Mouse (Mus musculus) adrenal gland, adult 8-10 months (tissue): ENCODE measurements around the gene Epop. TPM values are rescaled to one million over a fixed set of nuclear protein-coding genes. Genes with fewer than 3 reads are reported as not detected.

Experiments used
- DNase-seq: peaks from one replicate; pipeline ENCODE4 v3.0.0; 2022
- microRNA-seq, 2 experiments: library from miRNA; unstranded; fragments of <30 nt; microRNA quantifications; one replicate each; pipeline ENCODE4 v1.2.0; 2022
- total RNA-seq, 4 experiments: library from RNA; stranded (reverse); gene quantifications; 2 replicates each; pipeline ENCODE4 v1.2.4; 2022

Epop gene
- total RNA-seq, 4 experiments from 2014 or later, result 2.1 to 5.4 (median 4.0) TPM

DNA sequence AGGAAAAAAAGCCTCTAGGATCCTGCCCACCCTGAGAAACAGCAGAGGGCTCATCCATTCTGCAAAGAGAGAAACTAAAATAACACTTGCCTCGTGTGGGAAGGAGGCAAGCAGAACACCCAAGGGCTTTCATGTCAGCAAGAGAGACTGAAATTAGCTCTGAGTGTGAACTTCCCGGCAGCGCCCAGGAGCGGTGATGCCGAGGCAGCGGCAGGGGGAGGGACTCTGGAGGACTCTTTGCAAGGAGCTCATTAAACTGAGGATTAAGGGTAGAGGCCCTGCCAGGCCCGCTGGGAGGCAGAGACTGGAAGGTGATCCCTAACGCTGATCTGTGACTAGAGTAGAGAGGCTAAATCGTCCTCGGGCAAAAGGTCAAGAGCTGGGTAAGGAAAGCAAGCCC, 40.3 kb downstream of the Epop start:
- DNase-seq, result no peak

DNA sequence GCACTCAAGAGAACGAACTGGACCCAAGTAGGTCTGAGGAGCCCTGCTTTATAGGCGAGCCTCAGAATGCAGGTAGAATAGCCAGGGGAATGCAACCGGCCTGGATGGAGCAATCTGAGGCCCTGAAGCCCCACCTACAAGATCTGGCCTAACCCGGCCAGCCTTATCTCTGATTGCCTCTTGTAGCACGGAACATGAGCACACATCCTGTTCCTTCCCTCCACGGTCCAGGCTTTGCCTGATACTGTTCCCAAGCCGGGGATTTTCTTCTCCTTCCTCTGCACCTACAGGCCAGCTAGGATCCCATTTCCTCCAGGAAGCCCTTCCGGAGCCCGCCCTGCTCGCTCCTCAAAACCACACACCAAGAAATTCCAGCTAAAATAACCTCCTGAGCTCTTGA, 43.6 kb downstream of the Epop start:
- DNase-seq, result no peak

DNA sequence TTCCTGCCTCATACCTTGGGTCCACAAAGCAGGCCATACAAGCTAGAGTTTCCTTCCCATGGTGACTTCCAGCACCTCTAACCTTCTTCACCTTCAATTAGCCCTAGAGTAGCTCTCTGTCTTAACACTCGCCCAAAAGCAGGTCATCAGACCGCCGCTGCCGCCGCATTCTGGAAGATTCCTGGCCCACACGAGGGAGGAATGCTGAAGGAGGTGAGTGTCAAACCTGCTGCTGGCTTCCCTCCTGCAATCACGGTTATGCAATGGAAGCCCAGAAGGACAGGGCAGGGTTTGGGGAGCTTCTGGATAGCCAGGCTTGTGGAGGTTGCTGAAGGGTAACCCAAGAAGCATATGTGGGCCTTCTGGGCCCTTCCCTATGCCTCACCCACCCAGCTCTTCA, 45.0 kb downstream of the Epop start:
- DNase-seq, result no peak

DNA sequence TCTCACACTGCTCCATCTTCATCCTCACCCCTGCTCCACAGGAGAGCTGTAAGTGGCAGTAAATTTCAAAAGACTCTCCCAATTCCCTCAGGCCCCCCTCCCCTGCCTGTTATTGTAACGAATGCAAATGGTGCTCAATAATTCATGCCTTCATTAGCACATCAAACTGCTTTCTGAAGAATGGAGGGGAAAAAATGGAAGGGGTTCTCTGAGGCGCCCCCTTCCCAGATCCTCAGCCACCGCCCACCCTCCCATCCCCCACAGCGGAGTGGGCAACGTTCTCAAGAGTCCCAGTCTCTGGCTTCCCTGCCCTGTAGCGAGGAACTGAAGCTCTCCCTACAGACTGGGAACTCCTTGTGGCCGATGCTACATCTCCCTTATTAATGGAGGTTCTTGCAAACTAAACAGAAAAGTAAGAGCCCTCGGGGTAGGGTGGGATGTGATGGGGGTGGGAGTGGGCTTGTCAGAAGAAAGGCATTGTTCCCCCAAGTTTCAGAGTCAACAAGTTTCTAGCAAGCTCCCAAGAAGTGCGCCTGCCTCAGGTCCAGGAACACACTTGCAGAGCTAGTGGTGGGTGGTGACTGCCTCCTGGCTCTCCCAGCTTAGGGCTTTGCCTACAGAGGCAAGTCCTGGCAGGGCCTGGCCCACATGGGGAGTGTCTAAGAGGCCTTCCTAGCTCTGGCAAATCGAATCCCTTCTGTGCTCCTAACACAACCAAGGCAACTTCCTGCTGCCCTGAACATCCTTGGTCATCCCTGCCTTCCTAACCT, 50.2 kb downstream of the Epop start:
- DNase-seq, result no peak

DNA sequence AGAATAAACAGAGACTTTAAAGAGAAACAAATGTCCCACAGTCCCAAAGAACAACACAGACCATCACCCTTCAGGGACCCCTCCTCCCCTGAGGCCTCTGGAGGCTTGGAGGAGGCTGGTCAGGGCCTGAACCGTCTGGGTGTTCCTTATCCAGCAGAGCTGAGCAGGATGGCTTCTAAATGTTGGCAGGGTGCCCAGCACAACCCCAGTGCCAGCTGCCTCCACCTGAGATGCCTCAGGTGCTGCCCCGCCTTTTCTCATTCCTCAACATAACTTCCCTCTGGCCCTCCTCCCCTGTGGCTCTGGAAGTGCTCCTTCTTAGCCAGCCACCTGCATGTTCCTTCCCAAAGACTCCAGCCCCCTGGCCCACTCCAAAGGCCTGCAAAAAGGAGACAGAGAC, 51.2 kb downstream of the Epop start:
- DNase-seq, result no peak

Small RNA genes lying within 50 kb of the gene (microRNA-seq; reads per million reads assigned to microRNA genes)
- gene Gm24158, result 0 to 0.34 reads per million in 2 experiments
- 0.34 to 0.35 reads per million in 2 experiments for gene Mir6927

Other genes with a start within 250 kb of the Epop start
- gene Arhgap23, start 214.2 kb downstream of the Epop start, total RNA-seq, result 10 to 100 TPM; 23.3 to 36.4 (median 31.8) TPM
- gene 4933428G20Rik, start 129.4 kb downstream of the Epop start, total RNA-seq, result under 1 TPM in 3 of 4 experiments, not detected in 1; 0.35 to 0.80 (median 0.45) TPM
- gene Srcin1, start 53.5 kb downstream of the Epop start, total RNA-seq, result 10 to 100 TPM; 10.7 to 37.6 (median 19.9) TPM
- 10 to 100 TPM; 53.1 to 99.4 (median 71.8) TPM for gene Mllt6, start 33.7 kb upstream of the Epop start, total RNA-seq
- gene Cisd3, start 56.1 kb upstream of the Epop start, total RNA-seq, result 100 to 1,000 TPM; 153 to 194 (median 169) TPM
- gene Pcgf2, start 70.8 kb upstream of the Epop start, total RNA-seq, result 10 to 100 TPM; 22.2 to 48.5 (median 32.1) TPM
- gene Psmb3, start 73.7 kb upstream of the Epop start, total RNA-seq, result 100 to 1,000 TPM; 197 to 238 (median 210) TPM
- gene Pip4k2b, start 115.0 kb upstream of the Epop start, total RNA-seq, result 10 to 100 TPM; 25.5 to 35.1 (median 32.2) TPM
- 10 to 100 TPM; 22.2 to 26.6 (median 23.1) TPM for gene Cwc25, start 136.9 kb upstream of the Epop start, total RNA-seq
- under 1 TPM in 3 of 4 experiments, not detected in 1; 0.49 to 0.67 (median 0.62) TPM for gene 1700001P01Rik, start 146.2 kb upstream of the Epop start, total RNA-seq
- 100 to 1,000 TPM; 753 to 943 (median 843) TPM for gene Rpl23, start 152.7 kb upstream of the Epop start, total RNA-seq
- gene Lasp1, start 169.3 kb upstream of the Epop start, total RNA-seq, result 100 to 1,000 TPM; 131 to 177 (median 143) TPM
- gene B230217C12Rik, start 211.1 kb upstream of the Epop start, total RNA-seq, result 1 to 10 TPM; 3.7 to 7.2 (median 6.2) TPM